ENCODE assay signal across 11 mouse cellular contexts in genomic region chr10:92837572-92837971, GRCm38 (mm10).
DNase-seq lines count a peak whose midpoint lies in the region; ATAC-seq lines count a peak whose summit lies in the region.
"Had no signal": no experiment of that assay in that cellular context is flagged by ENCODE, and none has a peak within 500 bp of the region (broad histone marks: within the 10 kb centered on the region; RNA-seq: fewer than 3 reads in every experiment).

No protein-coding gene starts in this region.

- 0 out of 2 replicates have a peak, but pooled peaks cover 4% of the 10 kb centered on the region for H3K4me1 ChIP-seq in forebrain, embryonic 16.5 days (replicated peaks; ENCODE audit: control insufficient read depth, insufficient read depth, low read length)
- no peaks in the 10 kb centered on the region for H3K4me1 ChIP-seq in midbrain, embryonic 14.5 days (ENCODE audit: control insufficient read depth, insufficient read depth, low read length)
- no peaks in the 10 kb centered on the region for H3K4me1 ChIP-seq in kidney, embryonic 16.5 days (ENCODE audit: insufficient read depth, low read length)

- no peaks in the 10 kb centered on the region for H3K36me3 ChIP-seq in forebrain, embryonic 16.5 days (ENCODE audit: control insufficient read depth, insufficient read depth)
- H3K36me3 ChIP-seq in midbrain, embryonic 14.5 days (ENCODE audit: control insufficient read depth, insufficient read depth, low read length), result no peaks in the 10 kb centered on the region
- no peaks in the 10 kb centered on the region for H3K36me3 ChIP-seq in kidney, embryonic 16.5 days (ENCODE audit: insufficient read depth, low read length)
- H3K36me3 ChIP-seq: G1E had no signal

- no peaks in the 10 kb centered on the region for H3K9me3 ChIP-seq in forebrain, embryonic 16.5 days (ENCODE audit: control insufficient read depth, low read length)
- H3K9me3 ChIP-seq in midbrain, embryonic 14.5 days (ENCODE audit: control insufficient read depth, low read length), result no peaks in the 10 kb centered on the region
- H3K9me3 ChIP-seq in kidney, embryonic 16.5 days (ENCODE audit: low read length), result no peaks in the 10 kb centered on the region
- H3K9me3 ChIP-seq: G1E had no signal

- peak; percentile 37 for DNase-seq in cerebellum, adult 9-11 months
- DNase-seq in midbrain, embryonic 14.5 days, result peak; percentile 73
- no peak for DNase-seq in B cell, adult 2 months
- no peak for DNase-seq in kidney, adult 11 months
- DNase-seq: spleen, adult 18-20 months; thymus, adult 18-20 months had no signal

- ATAC-seq in cerebellum, adult (ENCODE audit: insufficient number of reproducible peaks, low FRiP score, low TSS enrichment), result peak; percentile 27; the same call in 1 of the 2 replicates
- peak; percentile 90 for ATAC-seq in forebrain, embryonic 16.5 days
- peak; percentile 37; the same call in 1 of the 2 replicates for ATAC-seq in midbrain, embryonic 14.5 days (ENCODE audit: low FRiP score, low TSS enrichment)
- no peak for ATAC-seq in kidney, embryonic 16.5 days (ENCODE audit: low FRiP score, low TSS enrichment)
- no peak for ATAC-seq in frontal cortex, adult (ENCODE audit: low TSS enrichment)

- H3K9ac ChIP-seq in forebrain, embryonic 16.5 days (replicated peaks; ENCODE audit: low read depth, low read length), result no peak overlapping the region
- H3K9ac ChIP-seq in midbrain, embryonic 14.5 days (replicated peaks; ENCODE audit: low read length), result no peak overlapping the region
- H3K9ac ChIP-seq in kidney, embryonic 16.5 days (replicated peaks; ENCODE audit: low read length), result no peak overlapping the region

- H3K4me3 ChIP-seq in forebrain, embryonic 16.5 days (replicated peaks; ENCODE audit: low read length), result no peak overlapping the region
- no peak overlapping the region for H3K4me3 ChIP-seq in midbrain, embryonic 14.5 days (replicated peaks; ENCODE audit: low read depth, low read length)
- no peak overlapping the region for H3K4me3 ChIP-seq in kidney, embryonic 16.5 days (ENCODE audit: low read length)

- 9% methylated on average over 5 of the region's 5 CpGs for WGBS in forebrain, embryonic 16.5 days
- WGBS in midbrain, embryonic 14.5 days, result 13% methylated on average over 5 of the region's 5 CpGs
- 88% methylated on average over 5 of the region's 5 CpGs for whole genome bisulfite sequencing in kidney, embryonic 16.5 days

- H3K4me2 ChIP-seq in forebrain, embryonic 16.5 days (ENCODE audit: low read length), result no peak overlapping the region
- H3K4me2 ChIP-seq in midbrain, embryonic 14.5 days (ENCODE audit: low read length), result no peak overlapping the region
- H3K4me2 ChIP-seq in kidney, embryonic 16.5 days (replicated peaks; ENCODE audit: low read depth, low read length), result no peak overlapping the region

- H3K27ac ChIP-seq in forebrain, embryonic 16.5 days (ENCODE audit: low read length), result no peak overlapping the region
- H3K27ac ChIP-seq in midbrain, embryonic 14.5 days (replicated peaks; ENCODE audit: low read depth, low read length), result no peak overlapping the region
- no peak overlapping the region for H3K27ac ChIP-seq in kidney, embryonic 16.5 days (ENCODE audit: low read length)

- no peaks in the 10 kb centered on the region for H3K27me3 ChIP-seq in forebrain, embryonic 16.5 days (replicated peaks; ENCODE audit: control insufficient read depth, insufficient read depth, low read length)
- H3K27me3 ChIP-seq in midbrain, embryonic 14.5 days (ENCODE audit: control insufficient read depth, insufficient read depth, low read length), result no peaks in the 10 kb centered on the region
- H3K27me3 ChIP-seq in kidney, embryonic 16.5 days (ENCODE audit: insufficient read depth, low read length), result no peaks in the 10 kb centered on the region

Comparison
In these comparisons a context has a peak if more than half of its experiments do, and no peak if none do; other contexts are left out.
1. ATAC-seq: peak in cerebellum, adult (single experiment), forebrain, embryonic 16.5 days (single experiment) and midbrain, embryonic 14.5 days (single experiment); none in kidney, embryonic 16.5 days (single experiment) and frontal cortex, adult (single experiment).
2. DNase-seq: peak in cerebellum, adult 9-11 months (single experiment) and midbrain, embryonic 14.5 days (single experiment); none in B cell, adult 2 months (0 of 2) and kidney, adult 11 months (single experiment).